8 mouse cellular contexts compared by ENCODE assay signal in the genomic region with DNA sequence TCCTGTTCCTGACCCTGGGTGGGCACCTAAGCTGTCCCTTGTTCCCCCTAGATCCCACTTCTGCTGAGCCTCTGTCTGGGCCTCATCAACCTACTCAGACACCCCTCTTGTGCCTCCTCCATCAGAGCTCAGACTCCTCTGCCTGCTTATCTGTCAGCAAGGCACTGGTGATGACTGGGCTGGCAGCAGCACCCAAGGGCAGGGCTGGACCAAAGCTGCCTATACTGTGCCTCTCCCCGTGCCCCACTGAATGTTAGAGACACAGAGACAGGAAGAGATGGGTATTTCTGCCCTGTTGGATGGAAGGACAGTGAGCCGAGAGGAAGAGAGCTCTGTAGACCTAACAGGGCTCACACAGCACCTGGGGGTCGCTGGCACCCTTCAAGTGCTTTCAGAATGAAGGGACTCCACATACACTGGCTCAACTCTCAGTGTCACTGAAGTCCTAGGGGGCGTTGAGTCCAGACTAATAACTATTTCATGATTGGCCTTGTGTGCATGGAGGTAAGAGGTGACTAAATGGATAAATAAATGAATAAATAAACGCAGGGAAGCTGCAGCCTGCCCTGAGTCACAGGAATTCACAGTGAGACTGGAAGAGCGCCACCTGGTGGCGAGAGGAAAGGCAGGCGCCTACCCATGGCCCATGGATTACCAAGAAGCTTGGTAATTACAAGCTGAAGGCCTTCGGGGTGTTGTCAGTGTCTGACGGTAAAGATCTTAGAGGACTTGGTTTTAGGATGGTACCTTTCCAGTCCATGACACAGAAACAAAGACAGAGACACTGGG. TPM values are rescaled to one million over a fixed set of nuclear protein-coding genes. Genes with fewer than 3 reads are reported as not detected.
DNase-seq lines count a peak whose midpoint lies in the region; ATAC-seq and TF ChIP-seq lines count a peak whose summit lies in the region.

No protein-coding gene starts in this region.

- H3K36me3 ChIP-seq in heart, embryonic 10.5 days, result peaks cover 6% of the 10 kb centered on the region; the same call in 1 of the 2 replicates
- peaks cover 8% of the 10 kb centered on the region for H3K36me3 ChIP-seq in limb, embryonic 14.5 days (ENCODE audit: control insufficient read depth, insufficient read depth, low read length)
- H3K36me3 ChIP-seq in midbrain, postnatal 0 days (ENCODE audit: insufficient read depth, low read length), result peaks cover 13% of the 10 kb centered on the region

- 0 out of 2 replicates have a peak overlapping the region, but pooled peaks have one; percentile 5 for H3K27ac ChIP-seq in heart, embryonic 10.5 days
- H3K27ac ChIP-seq in limb, embryonic 14.5 days (replicated peaks; ENCODE audit: low read depth, low read length), result no peak overlapping the region
- H3K27ac ChIP-seq in midbrain, postnatal 0 days (ENCODE audit: low read depth, low read length), result 0 out of 2 replicates have a peak overlapping the region, but pooled peaks have one; percentile 38

- WGBS in heart, embryonic 10.5 days, result 24% methylated on average over 10 of the region's 10 CpGs
- WGBS in limb, embryonic 14.5 days, result 22% methylated on average over 10 of the region's 10 CpGs
- 19% methylated on average over 10 of the region's 10 CpGs for WGBS in midbrain, postnatal 0 days

- H3K27me3 ChIP-seq in heart, embryonic 10.5 days (ENCODE audit: insufficient read depth, poor library complexity, severe bottlenecking), result no peaks in the 10 kb centered on the region
- H3K27me3 ChIP-seq in limb, embryonic 14.5 days (ENCODE audit: control insufficient read depth, insufficient read depth, low read length), result no peaks in the 10 kb centered on the region
- H3K27me3 ChIP-seq in midbrain, postnatal 0 days (ENCODE audit: insufficient read depth, low read length), result no peaks in the 10 kb centered on the region

- H3K9ac ChIP-seq in limb, embryonic 14.5 days (ENCODE audit: low read depth, low read length, severe bottlenecking), result no peak overlapping the region
- H3K9ac ChIP-seq in midbrain, postnatal 0 days (replicated peaks; ENCODE audit: low read length, poor library complexity, severe bottlenecking), result no peak overlapping the region

- no peak for TF ChIP-seq POLR2A in limb, embryonic 14.5 days (IDR thresholded peaks at IDR 0.05; ENCODE audit: borderline replicate concordance, extremely low read depth, insufficient read depth, insufficient read length)

- peak; percentile 98 for TF ChIP-seq CTCF in midbrain, postnatal 0 days (IDR thresholded peaks at IDR 0.05)

- no peak overlapping the region for H3K4me2 ChIP-seq in limb, embryonic 14.5 days (replicated peaks; ENCODE audit: low read depth, low read length, severe bottlenecking)
- H3K4me2 ChIP-seq in midbrain, postnatal 0 days (ENCODE audit: low read depth, low read length, poor library complexity, severe bottlenecking), result no peak overlapping the region

- ATAC-seq in limb, embryonic 14.5 days (ENCODE audit: low FRiP score, low read depth), result peak; percentile 71
- peak; percentile 75 for ATAC-seq in midbrain, postnatal 0 days (ENCODE audit: low FRiP score)

- H3K9me3 ChIP-seq in heart, embryonic 10.5 days, result no peaks in the 10 kb centered on the region
- H3K9me3 ChIP-seq in limb, embryonic 14.5 days (ENCODE audit: control insufficient read depth, low read length), result no peaks in the 10 kb centered on the region
- H3K9me3 ChIP-seq in midbrain, postnatal 0 days (ENCODE audit: low read length), result no peaks in the 10 kb centered on the region

- H3K4me1 ChIP-seq in heart, embryonic 10.5 days, result peaks cover 25% of the 10 kb centered on the region
- H3K4me1 ChIP-seq in limb, embryonic 14.5 days (ENCODE audit: control insufficient read depth, insufficient read depth, low read length), result no peaks in the 10 kb centered on the region
- no peaks in the 10 kb centered on the region for H3K4me1 ChIP-seq in midbrain, postnatal 0 days (ENCODE audit: insufficient read depth, low read length)

- no peak overlapping the region for H3K4me3 ChIP-seq in heart, embryonic 10.5 days
- no peak overlapping the region for H3K4me3 ChIP-seq in limb, embryonic 14.5 days (replicated peaks; ENCODE audit: low read length)
- no peak overlapping the region for H3K4me3 ChIP-seq in midbrain, postnatal 0 days (ENCODE audit: low read depth, low read length)

- peak; percentile 83 for DNase-seq in 416B (ENCODE audit: low read depth)
- peak; percentile 86 for DNase-seq in adrenal gland, postnatal 10 days
- peak; percentile 68 for DNase-seq in embryo, embryonic 9.5 days (ENCODE audit: extremely low spot score)
- DNase-seq in heart, embryonic 10.5 days (ENCODE audit: low spot score), result peak; percentile 88
- peak; percentile 76 for DNase-seq in kidney, adult 9 months
- peak; percentile 89 for DNase-seq in limb, embryonic 14.5 days (ENCODE audit: low spot score)
- peak; percentile 90 for DNase-seq in midbrain, postnatal 0 days (ENCODE audit: low spot score)
- DNase-seq in spleen, postnatal 4 days (ENCODE audit: low spot score in 2 of 2), result peak; percentile 76 to 93

RNA-seq across cellular contexts. Expression of gene Hipk4, which starts 3.2 kb away (rescaled TPM):
- total RNA-seq in adrenal gland, postnatal 10 days (2021), result under 1 TPM; 0.24 to 0.67 TPM
- polyA plus RNA-seq in heart, embryonic 10.5 days (2016; fragmentation: Nextera tagmentation; extraction: Ambion mirVana), result 0.54 and 0.59 TPM in 2 replicates
- 4.3 and 5.4 TPM in 2 replicates for polyA plus RNA-seq in limb, embryonic 14.5 days (2012; rRNA removed)
- 0.95 and 1.2 TPM in 2 replicates for polyA plus RNA-seq in limb, embryonic 14.5 days (2014; fragmentation: Nextera tagmentation; extraction: Ambion mirVana)
- 0.66 and 1.8 TPM in 2 replicates for total RNA-seq in midbrain, postnatal 0 days (2014; rRNA removed)
- 0.88 and 1.0 TPM in 2 replicates for polyA plus RNA-seq in midbrain, postnatal 0 days (2015; fragmentation: Nextera tagmentation; extraction: Ambion mirVana)

RNA-seq across cellular contexts. Expression of gene Pld3, which starts 26.8 kb away (rescaled TPM):
- total RNA-seq in adrenal gland, postnatal 10 days (2021), result 10 to 100 TPM; 84.0 to 86.6 TPM
- polyA plus RNA-seq in heart, embryonic 10.5 days (2016; fragmentation: Nextera tagmentation; extraction: Ambion mirVana), result 54.1 and 55.6 TPM in 2 replicates
- polyA plus RNA-seq in limb, embryonic 14.5 days (2012; rRNA removed), result 147 and 193 TPM in 2 replicates
- 110 and 114 TPM in 2 replicates for polyA plus RNA-seq in limb, embryonic 14.5 days (2014; fragmentation: Nextera tagmentation; extraction: Ambion mirVana)
- 239 and 286 TPM in 2 replicates for total RNA-seq in midbrain, postnatal 0 days (2014; rRNA removed)
- 275 and 319 TPM in 2 replicates for polyA plus RNA-seq in midbrain, postnatal 0 days (2015; fragmentation: Nextera tagmentation; extraction: Ambion mirVana)

RNA-seq across cellular contexts. Expression of gene 2310022A10Rik, which starts 26.8 kb away (rescaled TPM):
- total RNA-seq in adrenal gland, postnatal 10 days (2021), result 10 to 100 TPM; 14.7 to 25.1 TPM
- 36.3 and 37.4 TPM in 2 replicates for polyA plus RNA-seq in heart, embryonic 10.5 days (2016; fragmentation: Nextera tagmentation; extraction: Ambion mirVana)
- polyA plus RNA-seq in limb, embryonic 14.5 days (2012; rRNA removed), result 39.8 and 49.0 TPM in 2 replicates
- 27.0 and 27.4 TPM in 2 replicates for polyA plus RNA-seq in limb, embryonic 14.5 days (2014; fragmentation: Nextera tagmentation; extraction: Ambion mirVana)
- 7.9 and 12.5 TPM in 2 replicates for total RNA-seq in midbrain, postnatal 0 days (2014; rRNA removed)
- polyA plus RNA-seq in midbrain, postnatal 0 days (2015; fragmentation: Nextera tagmentation; extraction: Ambion mirVana), result 29.1 and 31.0 TPM in 2 replicates

RNA-seq across cellular contexts. Expression of gene Prx, which starts 27.1 kb away (rescaled TPM):
- 1 to 10 TPM; 3.3 to 5.1 TPM for total RNA-seq in adrenal gland, postnatal 10 days (2021)
- polyA plus RNA-seq in heart, embryonic 10.5 days (2016; fragmentation: Nextera tagmentation; extraction: Ambion mirVana), result 2.4 and 2.8 TPM in 2 replicates
- polyA plus RNA-seq in limb, embryonic 14.5 days (2012; rRNA removed), result 6.3 and 6.6 TPM in 2 replicates
- 2.1 and 2.5 TPM in 2 replicates for polyA plus RNA-seq in limb, embryonic 14.5 days (2014; fragmentation: Nextera tagmentation; extraction: Ambion mirVana)
- total RNA-seq in midbrain, postnatal 0 days (2014; rRNA removed), result 3.2 and 3.4 TPM in 2 replicates
- polyA plus RNA-seq in midbrain, postnatal 0 days (2015; fragmentation: Nextera tagmentation; extraction: Ambion mirVana), result 1.5 and 1.9 TPM in 2 replicates

RNA-seq across cellular contexts. Expression of gene Sertad1, which starts 39.5 kb away (rescaled TPM):
- total RNA-seq in adrenal gland, postnatal 10 days (2021), result 10 to 100 TPM; 19.0 to 27.9 TPM
- 34.8 and 38.9 TPM in 2 replicates for polyA plus RNA-seq in heart, embryonic 10.5 days (2016; fragmentation: Nextera tagmentation; extraction: Ambion mirVana)
- polyA plus RNA-seq in limb, embryonic 14.5 days (2012; rRNA removed), result 23.3 and 28.0 TPM in 2 replicates
- 34.2 and 39.4 TPM in 2 replicates for polyA plus RNA-seq in limb, embryonic 14.5 days (2014; fragmentation: Nextera tagmentation; extraction: Ambion mirVana)
- 9.3 and 10.5 TPM in 2 replicates for total RNA-seq in midbrain, postnatal 0 days (2014; rRNA removed)
- polyA plus RNA-seq in midbrain, postnatal 0 days (2015; fragmentation: Nextera tagmentation; extraction: Ambion mirVana), result 6.9 and 7.3 TPM in 2 replicates
